In genomic region chr11:43412771-43413451, GRCm38 (mm10) we compare ENCODE assay signal across 9 mouse cellular contexts. TPM values are rescaled to one million over a fixed set of nuclear protein-coding genes. Genes with fewer than 3 reads are reported as not detected.
A peak's percentile ranks its signal among the peaks of the same experiment; 100 is the strongest.
DNase-seq lines count a peak whose midpoint lies in the region; ATAC-seq and TF ChIP-seq lines count a peak whose summit lies in the region.
"Had no signal": no experiment of that assay in that cellular context is flagged by ENCODE, and none has a peak within 500 bp of the region (broad histone marks: within the 10 kb centered on the region; RNA-seq: fewer than 3 reads in every experiment).

No protein-coding gene starts in this region.

- peak; percentile 87 for TF ChIP-seq CTCF in E14TG2a.4 (conservative IDR thresholded peaks at IDR 0.05; ENCODE audit: low read length)

- no peak for ATAC-seq in heart, embryonic 13.5 days (ENCODE audit: extremely low read depth, insufficient number of reproducible peaks, low FRiP score, low TSS enrichment)

- H3K9ac ChIP-seq in heart, embryonic 13.5 days: no peak overlapping the region
- H3K9ac ChIP-seq: limb, embryonic 15.5 days had no signal

- no peak overlapping the region for H3K27ac ChIP-seq in embryonic facial prominence, embryonic 10.5 days (replicated peaks)
- no peak overlapping the region for H3K27ac ChIP-seq in heart, embryonic 13.5 days (replicated peaks)
- H3K27ac ChIP-seq: limb, embryonic 15.5 days had no signal

- no peaks in the 10 kb centered on the region for H3K36me3 ChIP-seq in E14TG2a.4 (ENCODE audit: insufficient read depth, low read length)
- no peaks in the 10 kb centered on the region for H3K36me3 ChIP-seq in embryonic facial prominence, embryonic 10.5 days (replicated peaks)
- H3K36me3 ChIP-seq in heart, embryonic 13.5 days: no peaks in the 10 kb centered on the region
- H3K36me3 ChIP-seq: limb, embryonic 15.5 days had no signal

- WGBS in embryonic facial prominence, embryonic 10.5 days: 27% methylated on average over 14 of the region's 14 CpGs
- 23% methylated on average over 14 of the region's 14 CpGs for WGBS in heart, embryonic 13.5 days

- no peak overlapping the region for H3K4me3 ChIP-seq in E14TG2a.4 (replicated peaks; ENCODE audit: low read length)
- H3K4me3 ChIP-seq in embryonic facial prominence, embryonic 10.5 days: no peak overlapping the region
- H3K4me3 ChIP-seq in heart, embryonic 13.5 days: no peak overlapping the region
- H3K4me3 ChIP-seq: limb, embryonic 15.5 days had no signal

- H3K4me2 ChIP-seq in heart, embryonic 13.5 days: peak overlapping the region; percentile 25; the same call in 1 of the 2 replicates
- H3K4me2 ChIP-seq: limb, embryonic 15.5 days had no signal

- 0 out of 2 replicates have a peak, but pooled peaks cover 5% of the 10 kb centered on the region for H3K4me1 ChIP-seq in E14TG2a.4 (replicated peaks; ENCODE audit: low read depth, low read length)
- peaks cover 4% of the 10 kb centered on the region; the same call in 1 of the 2 replicates for H3K4me1 ChIP-seq in embryonic facial prominence, embryonic 10.5 days
- no peaks in the 10 kb centered on the region for H3K4me1 ChIP-seq in heart, embryonic 13.5 days
- H3K4me1 ChIP-seq: limb, embryonic 15.5 days had no signal

- H3K9me3 ChIP-seq in E14TG2a.4 (ENCODE audit: low read length): no peaks in the 10 kb centered on the region
- no peaks in the 10 kb centered on the region for H3K9me3 ChIP-seq in embryonic facial prominence, embryonic 10.5 days
- no peaks in the 10 kb centered on the region for H3K9me3 ChIP-seq in heart, embryonic 13.5 days
- H3K9me3 ChIP-seq: limb, embryonic 15.5 days had no signal

- H3K27me3 ChIP-seq in E14TG2a.4 (ENCODE audit: insufficient read depth, low read length): peaks cover 5% of the 10 kb centered on the region; the same call in 1 of the 2 replicates
- no peaks in the 10 kb centered on the region for H3K27me3 ChIP-seq in embryonic facial prominence, embryonic 10.5 days (replicated peaks; ENCODE audit: low read depth, poor library complexity, severe bottlenecking)
- no peaks in the 10 kb centered on the region for H3K27me3 ChIP-seq in heart, embryonic 13.5 days (replicated peaks)
- H3K27me3 ChIP-seq: limb, embryonic 15.5 days had no signal

- DNase-seq in adrenal gland, postnatal 25 days: peak; percentile 66
- DNase-seq in embryonic facial prominence, embryonic 10.5 days (ENCODE audit: low spot score): peak; percentile 82
- peak; percentile 62 to 85 for DNase-seq in layer of hippocampus, adult 8-10 months (ENCODE audit: low spot score in 2 of 2)
- peak; percentile 85 for DNase-seq in lung, postnatal 10 days
- peak; percentile 53 for DNase-seq in ovary, postnatal 36 days (ENCODE audit: low spot score)
- DNase-seq in thymus, postnatal 4 days: peak; percentile 85

RNA-seq across cellular contexts. Expression of gene Pttg1, which starts 13.1 kb away (rescaled TPM):
- total RNA-seq in adrenal gland, postnatal 25 days (2021): 39.1 and 47.9 TPM in 2 replicates
- polyA plus RNA-seq in embryonic facial prominence, embryonic 10.5 days (2016; fragmentation: Nextera tagmentation; extraction: Ambion mirVana): 98.5 and 99.8 TPM in 2 replicates
- polyA plus RNA-seq in heart, embryonic 13.5 days (2015; fragmentation: Nextera tagmentation; extraction: Ambion mirVana): 113 and 117 TPM in 2 replicates
- 10 to 100 TPM; 26.2 to 36.5 (median 28.3) TPM for total RNA-seq in layer of hippocampus, adult 8-10 months (2022)

RNA-seq across cellular contexts. Expression of gene Slu7, which starts 20.6 kb away (rescaled TPM):
- total RNA-seq in adrenal gland, postnatal 25 days (2021): 41.8 and 48.1 TPM in 2 replicates
- 48.5 and 56.7 TPM in 2 replicates for polyA plus RNA-seq in embryonic facial prominence, embryonic 10.5 days (2016; fragmentation: Nextera tagmentation; extraction: Ambion mirVana)
- polyA plus RNA-seq in heart, embryonic 13.5 days (2015; fragmentation: Nextera tagmentation; extraction: Ambion mirVana): 32.0 and 36.8 TPM in 2 replicates
- total RNA-seq in layer of hippocampus, adult 8-10 months (2022): 10 to 100 TPM; 42.3 to 55.9 (median 51.1) TPM
